Comparison of ENCODE assay signal across 14 mouse cellular contexts in the genomic region with DNA sequence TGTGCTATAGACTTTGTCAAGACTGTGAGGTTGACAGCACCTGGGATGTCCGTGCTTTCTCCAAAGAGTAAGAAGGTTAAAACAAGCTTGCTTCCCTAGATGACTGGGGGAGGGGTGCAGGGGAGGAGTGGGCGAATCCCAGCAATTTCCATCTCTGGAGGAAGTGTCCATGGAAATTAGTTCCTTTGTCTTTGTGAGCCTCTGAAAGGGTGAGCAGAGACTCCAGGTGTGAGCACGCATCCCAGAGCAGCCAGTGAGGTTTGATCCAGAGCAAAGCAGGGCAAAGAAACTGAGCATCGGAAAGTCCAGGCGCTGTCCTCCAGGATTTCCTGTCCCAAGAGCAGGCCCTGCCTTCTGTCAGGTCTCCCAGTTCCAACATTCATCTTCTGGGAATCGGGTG.
A peak's percentile ranks its signal among the peaks of the same experiment; 100 is the strongest.
DNase-seq lines count a peak whose midpoint lies in the region; ATAC-seq lines count a peak whose summit lies in the region.
"Had no signal": no experiment of that assay in that cellular context is flagged by ENCODE, and none has a peak within 500 bp of the region (broad histone marks: within the 10 kb centered on the region; RNA-seq: fewer than 3 reads in every experiment).

No protein-coding gene starts in this region.

- no peak overlapping the region for H3K27ac ChIP-seq in heart, embryonic 11.5 days (ENCODE audit: low read depth, low read length)
- H3K27ac ChIP-seq in midbrain, embryonic 10.5 days (replicated peaks) = peak overlapping the region; percentile 47; the same call in 1 of the 2 replicates
- H3K27ac ChIP-seq in midbrain, embryonic 14.5 days (replicated peaks; ENCODE audit: low read depth, low read length) = no peak overlapping the region; the same call in 1 of the 2 replicates
- H3K27ac ChIP-seq in embryonic facial prominence, embryonic 14.5 days (replicated peaks; ENCODE audit: low read depth, low read length) = 0 out of 2 replicates have a peak overlapping the region, but pooled peaks have one; percentile 39
- H3K27ac ChIP-seq: intestine, embryonic 15.5 days; lung, embryonic 15.5 days had no signal

- H3K4me2 ChIP-seq in heart, embryonic 11.5 days = no peak overlapping the region
- no peak overlapping the region for H3K4me2 ChIP-seq in midbrain, embryonic 14.5 days (ENCODE audit: low read length)
- no peak overlapping the region for H3K4me2 ChIP-seq in embryonic facial prominence, embryonic 14.5 days (ENCODE audit: low read depth, low read length)
- H3K4me2 ChIP-seq: intestine, embryonic 15.5 days; lung, embryonic 15.5 days had no signal

- 0 out of 2 replicates have a peak, but pooled peaks have one; percentile 25 for ATAC-seq in heart, embryonic 11.5 days (replicated peaks; ENCODE audit: insufficient number of reproducible peaks, low FRiP score, low TSS enrichment)
- no peak for ATAC-seq in midbrain, embryonic 14.5 days (ENCODE audit: low FRiP score, low TSS enrichment)
- no peak for ATAC-seq in embryonic facial prominence, embryonic 14.5 days (ENCODE audit: low read depth)
- ATAC-seq: intestine, embryonic 15.5 days had no signal

- H3K4me1 ChIP-seq in heart, embryonic 11.5 days (ENCODE audit: control insufficient read depth, insufficient read depth, low read length) = peaks cover 13% of the 10 kb centered on the region
- peaks cover 12% of the 10 kb centered on the region for H3K4me1 ChIP-seq in midbrain, embryonic 10.5 days
- peaks cover 10% of the 10 kb centered on the region for H3K4me1 ChIP-seq in midbrain, embryonic 14.5 days (ENCODE audit: control insufficient read depth, insufficient read depth, low read length)
- no peaks in the 10 kb centered on the region; the same call in 1 of the 2 replicates for H3K4me1 ChIP-seq in embryonic facial prominence, embryonic 14.5 days (ENCODE audit: control insufficient read depth, insufficient read depth, low read length)
- H3K4me1 ChIP-seq: intestine, embryonic 15.5 days had no signal

- H3K9ac ChIP-seq in heart, embryonic 11.5 days (ENCODE audit: low read depth, low read length) = no peak overlapping the region
- no peak overlapping the region for H3K9ac ChIP-seq in midbrain, embryonic 14.5 days (replicated peaks; ENCODE audit: low read length)
- no peak overlapping the region for H3K9ac ChIP-seq in embryonic facial prominence, embryonic 14.5 days (ENCODE audit: low read depth, low read length)
- H3K9ac ChIP-seq: intestine, embryonic 15.5 days; lung, embryonic 15.5 days had no signal

- H3K36me3 ChIP-seq in heart, embryonic 11.5 days (ENCODE audit: control insufficient read depth, insufficient read depth, low read length) = peaks cover 30% of the 10 kb centered on the region
- peaks cover 79% of the 10 kb centered on the region for H3K36me3 ChIP-seq in midbrain, embryonic 10.5 days
- H3K36me3 ChIP-seq in midbrain, embryonic 14.5 days (ENCODE audit: control insufficient read depth, insufficient read depth, low read length) = peaks cover 45% of the 10 kb centered on the region
- H3K36me3 ChIP-seq in embryonic facial prominence, embryonic 14.5 days (ENCODE audit: control insufficient read depth, insufficient read depth, low read length) = peaks cover 75% of the 10 kb centered on the region

- intact Hi-C loops in heart, postnatal 25 days (cut with DNase I) = no loop called here
- intact Hi-C loops in left cerebral cortex, postnatal 25 days (cut with DNase I) = no loop called here

- H3K4me3 ChIP-seq in heart, embryonic 11.5 days (ENCODE audit: low read depth, low read length) = no peak overlapping the region
- no peak overlapping the region for H3K4me3 ChIP-seq in midbrain, embryonic 10.5 days
- no peak overlapping the region for H3K4me3 ChIP-seq in midbrain, embryonic 14.5 days (replicated peaks; ENCODE audit: low read depth, low read length)
- H3K4me3 ChIP-seq in embryonic facial prominence, embryonic 14.5 days (ENCODE audit: low read depth, low read length) = no peak overlapping the region
- H3K4me3 ChIP-seq: intestine, embryonic 15.5 days; lung, embryonic 15.5 days; megakaryocyte, embryonic 14.5 days had no signal

- H3K9me3 ChIP-seq in heart, embryonic 11.5 days (replicated peaks; ENCODE audit: control insufficient read depth, low read length) = no peaks in the 10 kb centered on the region
- no peaks in the 10 kb centered on the region for H3K9me3 ChIP-seq in midbrain, embryonic 10.5 days (replicated peaks)
- H3K9me3 ChIP-seq in midbrain, embryonic 14.5 days (ENCODE audit: control insufficient read depth, low read length) = no peaks in the 10 kb centered on the region
- no peaks in the 10 kb centered on the region for H3K9me3 ChIP-seq in embryonic facial prominence, embryonic 14.5 days (ENCODE audit: control insufficient read depth, low read length)
- H3K9me3 ChIP-seq: intestine, embryonic 15.5 days; lung, embryonic 15.5 days; megakaryocyte, embryonic 14.5 days had no signal

- 53% methylated on average over 6 of the region's 6 CpGs for WGBS in heart, embryonic 11.5 days (ENCODE audit: insufficient replicate concordance)
- WGBS in midbrain, embryonic 10.5 days = 68% methylated on average over 6 of the region's 6 CpGs
- WGBS in midbrain, embryonic 14.5 days = 60% methylated on average over 6 of the region's 6 CpGs
- 69% methylated on average over 6 of the region's 6 CpGs for WGBS in embryonic facial prominence, embryonic 14.5 days

- no peaks in the 10 kb centered on the region for H3K27me3 ChIP-seq in heart, embryonic 11.5 days (ENCODE audit: control insufficient read depth, insufficient read depth, low read length)
- no peaks in the 10 kb centered on the region for H3K27me3 ChIP-seq in midbrain, embryonic 10.5 days (ENCODE audit: low read depth, poor library complexity, severe bottlenecking)
- H3K27me3 ChIP-seq in midbrain, embryonic 14.5 days (ENCODE audit: control insufficient read depth, insufficient read depth, low read length) = no peaks in the 10 kb centered on the region
- no peaks in the 10 kb centered on the region for H3K27me3 ChIP-seq in embryonic facial prominence, embryonic 14.5 days (replicated peaks; ENCODE audit: control insufficient read depth, insufficient read depth, low read length)
- H3K27me3 ChIP-seq: intestine, embryonic 15.5 days; lung, embryonic 15.5 days had no signal

- DNase-seq in heart, postnatal 25 days (ENCODE audit: low spot score) = no peak
- DNase-seq in midbrain, embryonic 10.5 days (ENCODE audit: low spot score) = no peak
- no peak for DNase-seq in midbrain, embryonic 14.5 days
- DNase-seq in embryonic facial prominence, embryonic 14.5 days (ENCODE audit: low spot score) = no peak
- DNase-seq in thymus, postnatal 14 days = no peak
- DNase-seq in left cerebral cortex, postnatal 25 days (ENCODE audit: low spot score in 2 of 2) = no peak
- DNase-seq: cerebellum, postnatal 36 days; heart, postnatal 10 days; right cerebral cortex, postnatal 25 days; thymus, postnatal 36 days had no signal

Comparison
In these comparisons a context has a peak if more than half of its experiments do, and no peak if none do; other contexts are left out.
1. H3K27ac ChIP-seq: peak in midbrain, embryonic 10.5 days (single experiment) and embryonic facial prominence, embryonic 14.5 days (single experiment); none in heart, embryonic 11.5 days (single experiment) and midbrain, embryonic 14.5 days (single experiment).